Mouse (Mus musculus) kidney, postnatal 14 days (tissue): ENCODE measurements around the gene Idua.
"Not testable (repeated sequence)": the region's sequence is repeated elsewhere in the genome, so short reads cannot be mapped to it uniquely, and the experiment has no call there.

Experiments used
- DNase-seq: peaks from one replicate; pipeline ENCODE4 v3.0.0; 2022; ENCODE audit warnings: mixed read lengths

The Idua gene

DNA sequence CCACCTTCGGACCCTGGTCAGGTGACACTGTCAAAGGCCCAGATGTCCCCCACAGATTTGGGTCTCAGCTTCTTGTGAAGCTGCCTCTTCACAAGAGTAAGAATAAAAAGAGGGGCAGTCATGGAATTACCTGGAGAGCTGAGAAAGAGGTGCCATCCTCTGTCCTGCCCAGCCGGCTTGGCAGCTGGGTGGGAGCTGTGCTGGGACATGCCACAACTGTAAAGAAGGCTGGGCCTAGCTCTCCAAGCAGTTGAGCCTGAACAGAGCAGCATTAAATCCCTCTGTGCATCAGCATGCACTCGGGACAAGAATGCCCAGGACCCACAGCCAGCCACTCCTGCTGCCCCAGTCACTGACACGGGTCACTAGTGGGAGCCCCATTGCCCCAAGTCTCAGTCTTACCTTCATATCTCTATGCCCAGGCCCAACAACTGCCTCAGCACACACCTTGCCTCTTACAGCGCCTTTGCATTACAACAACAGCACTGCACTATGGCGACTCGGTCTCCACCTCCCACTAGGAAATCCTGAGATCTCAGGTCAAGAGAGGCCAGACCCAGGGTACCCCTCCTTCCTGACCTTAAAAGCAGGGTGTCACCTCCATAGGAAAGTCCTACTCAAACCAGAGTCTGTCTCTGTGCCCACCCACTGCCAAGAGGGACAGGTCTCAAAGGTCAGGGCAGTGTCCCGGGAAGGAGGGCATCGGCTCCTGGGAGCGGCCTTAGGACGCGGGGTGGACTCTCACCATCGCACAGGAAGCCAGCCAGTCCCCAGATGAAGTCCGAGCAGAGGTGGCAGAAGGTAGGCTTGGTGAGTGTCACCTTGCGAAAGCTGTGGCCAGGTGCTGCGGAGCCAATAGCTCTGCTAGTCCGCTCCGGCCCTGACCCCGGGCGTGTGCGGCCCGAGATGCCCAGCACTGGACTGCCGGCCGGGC lies at the start of gene Idua:
TSS of gene Idua (plus strand) at position 634 of the 934 bp plus-strand sequence.
- no peak for DNase-seq

DNA sequence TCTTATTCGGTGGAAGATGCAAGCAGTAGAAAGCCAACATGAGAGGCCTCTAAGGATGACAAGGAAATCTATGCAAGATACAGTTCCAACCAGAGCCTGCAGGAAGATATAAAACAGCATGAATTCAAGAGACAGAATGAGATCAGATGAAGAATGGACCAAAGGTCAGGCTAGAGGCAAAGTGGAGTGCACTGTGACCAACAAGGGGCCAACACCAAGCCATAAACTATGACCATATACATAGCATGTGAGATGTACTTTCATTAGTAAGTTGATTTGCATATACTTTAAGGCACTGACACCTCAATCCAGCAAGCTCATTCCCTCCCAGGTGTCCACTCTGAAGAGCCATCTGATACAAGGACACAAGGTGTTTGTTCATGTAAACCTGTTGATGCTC lies 49.7 kb upstream of the Idua start:
- DNase-seq: no peak

DNA sequence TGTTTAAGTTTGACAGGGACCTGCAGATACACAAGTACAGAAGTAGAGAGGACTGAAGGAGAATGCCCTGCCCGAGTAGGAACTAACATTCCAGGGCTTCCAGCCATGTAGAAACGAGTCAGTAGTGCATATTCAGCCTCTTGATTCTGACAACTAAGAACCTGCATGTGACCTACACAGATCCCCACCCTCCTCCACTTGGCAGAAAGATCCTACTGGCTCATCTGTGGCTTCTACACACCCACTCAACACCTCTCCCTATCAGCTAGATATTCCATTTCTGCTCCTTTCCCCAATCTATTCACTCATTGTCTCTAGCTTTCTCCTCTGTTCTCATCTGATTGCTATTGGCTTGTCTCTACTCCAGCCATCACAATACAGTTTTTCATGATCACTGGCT lies 38.3 kb upstream of the Idua start:
- DNase-seq: no peak

DNA sequence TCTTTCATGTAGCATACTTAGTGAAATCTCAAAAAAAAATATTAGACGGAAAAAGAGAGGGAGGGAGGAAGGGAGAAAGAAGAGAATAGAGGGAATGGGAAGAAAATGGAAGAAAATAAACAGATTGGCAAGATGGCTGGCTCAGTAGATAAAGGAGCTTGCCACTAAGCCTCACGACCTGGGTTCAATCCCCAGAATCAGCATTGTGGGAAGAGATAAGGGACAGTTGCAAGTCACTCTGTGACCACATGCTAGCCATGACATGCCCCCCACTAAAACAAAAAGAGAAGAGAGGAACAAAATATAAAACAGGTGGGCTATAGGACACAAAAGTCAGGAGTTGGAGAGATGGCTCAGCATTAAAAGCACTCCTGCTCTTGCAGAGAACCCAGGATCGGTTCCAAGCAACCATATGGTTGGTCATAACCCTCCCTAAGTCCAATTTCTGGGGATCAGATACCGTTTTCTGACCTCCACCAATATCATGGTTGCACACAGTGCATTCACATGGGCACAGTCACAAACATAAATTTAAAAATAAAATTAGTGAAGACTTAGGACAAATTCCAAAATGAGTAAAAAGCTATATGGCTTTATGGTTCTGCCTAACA lies 34.0 kb upstream of the Idua start:
- DNase-seq: no peak

DNA sequence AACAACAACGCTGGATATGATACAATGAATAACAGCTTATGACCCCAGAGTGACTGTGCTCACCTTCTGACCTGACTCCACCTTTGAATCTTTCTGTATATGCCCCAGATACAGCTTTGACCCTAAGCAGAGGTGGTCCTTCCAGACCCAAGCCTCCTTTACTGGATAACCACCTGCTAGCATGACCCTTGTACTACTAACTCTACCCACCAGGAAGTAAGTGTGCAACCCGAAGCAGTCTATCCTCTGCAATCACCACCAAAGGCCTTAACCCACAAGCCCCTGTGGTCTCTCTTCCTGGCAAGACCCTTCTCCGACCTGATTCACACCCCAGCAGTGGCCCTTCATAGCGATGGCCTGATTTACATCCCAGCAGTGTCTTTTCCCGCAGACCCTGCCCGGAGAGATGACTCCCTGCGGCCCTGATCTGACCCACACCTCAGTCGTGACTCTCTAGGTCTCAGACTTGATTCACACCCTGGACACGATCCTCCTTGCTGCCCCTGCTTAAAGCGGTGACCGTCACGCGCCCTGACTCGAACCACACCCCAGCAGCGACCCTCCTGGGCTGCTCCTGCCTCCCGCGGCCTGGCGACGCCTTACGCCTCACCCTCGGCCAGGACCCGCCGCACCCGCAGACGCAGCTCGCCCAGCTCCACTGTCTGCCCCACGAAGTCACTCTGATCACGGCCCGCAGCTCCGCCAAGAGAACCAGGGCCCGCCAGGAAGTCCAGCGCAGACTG lies 31.1 kb upstream of the Idua start:
- DNase-seq: no peak

DNA sequence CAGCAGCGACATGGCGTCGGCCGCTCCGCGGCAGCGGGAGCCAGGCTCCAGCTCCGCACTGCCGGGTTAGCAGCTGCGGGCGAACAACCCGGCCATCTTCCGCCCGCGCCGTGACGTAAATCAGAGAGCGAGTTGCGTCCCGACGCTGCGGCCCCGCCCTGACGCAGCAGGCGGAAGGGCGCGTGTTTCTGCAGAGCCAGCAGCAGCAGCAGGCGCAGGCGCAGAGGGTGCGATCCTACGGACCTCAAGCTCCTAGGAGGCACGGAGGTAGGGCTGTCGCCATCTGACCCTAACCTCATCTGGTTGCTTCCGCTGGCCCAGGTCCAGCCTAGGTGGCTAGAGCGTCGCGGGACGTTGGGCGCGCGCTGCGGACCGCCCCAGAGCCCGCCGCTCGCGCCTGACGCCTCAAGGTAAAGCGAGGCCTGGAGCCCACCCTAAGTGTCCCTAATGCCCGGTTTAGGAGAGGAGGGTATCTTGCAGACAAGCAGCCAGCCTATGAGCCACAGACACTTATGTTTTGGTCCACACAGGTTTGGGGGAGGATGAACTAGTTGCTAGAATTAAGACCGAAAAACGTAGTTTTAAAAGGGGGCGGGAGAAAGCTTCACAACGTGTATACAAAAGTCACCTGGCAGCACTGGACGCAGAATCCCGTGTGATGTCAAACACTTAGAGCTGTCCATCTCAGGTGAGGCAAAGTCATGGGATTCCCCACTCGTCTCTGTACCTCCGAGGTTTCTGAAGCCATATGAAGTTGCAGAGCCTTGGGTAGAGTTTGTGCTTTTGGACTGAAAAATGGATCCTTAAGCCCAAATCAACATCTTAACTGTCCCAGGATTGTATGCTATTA lies 30.3 kb upstream of the Idua start, which contains the start of the genes Gak and Tmem175:
TSS of gene Gak (minus strand) at position 122 of the 850 bp plus-strand sequence.
TSS of gene Tmem175 (plus strand) at position 137 of the 850 bp plus-strand sequence.
- peak; percentile 96 for DNase-seq

DNA sequence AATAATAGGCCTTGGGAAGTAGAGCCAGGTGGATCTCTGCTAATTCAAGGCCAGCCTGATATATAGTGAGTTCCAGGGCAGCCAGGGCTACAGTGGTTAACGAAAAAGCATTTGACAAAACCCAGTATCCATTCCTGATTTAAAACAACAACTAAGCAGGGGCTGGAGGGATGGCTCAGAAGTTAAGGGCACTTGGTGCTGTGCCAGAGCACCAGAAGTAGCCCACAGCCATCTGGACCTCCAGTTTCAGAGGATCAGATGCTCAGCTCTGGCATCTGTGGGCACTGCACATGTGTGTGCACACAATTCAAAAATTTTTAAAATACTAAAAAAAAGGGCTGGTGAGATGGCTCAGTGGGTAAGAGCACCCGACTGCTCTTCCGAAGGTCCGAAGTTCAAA lies 26.5 kb upstream of the Idua start:
- no peak for DNase-seq

DNA sequence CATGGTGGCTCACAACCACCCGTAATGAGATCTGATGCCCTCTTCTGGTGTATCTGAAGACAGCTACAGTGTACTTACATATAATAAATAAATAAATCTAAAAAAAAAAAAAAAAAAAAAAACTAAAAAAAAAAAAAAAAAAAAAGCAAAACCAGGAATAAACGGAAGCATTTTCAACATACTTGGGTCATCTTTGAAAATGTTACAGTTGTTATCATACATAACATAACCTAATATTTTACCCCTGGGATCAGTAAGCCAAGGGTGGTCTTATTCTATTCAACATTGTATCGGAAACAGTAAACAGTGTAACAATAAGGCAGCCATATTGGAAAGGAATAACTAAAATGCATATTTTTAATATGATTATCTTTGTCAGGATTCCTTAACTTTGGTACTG lies 26.0 kb upstream of the Idua start:
- DNase-seq: not testable (repeated sequence)

DNA sequence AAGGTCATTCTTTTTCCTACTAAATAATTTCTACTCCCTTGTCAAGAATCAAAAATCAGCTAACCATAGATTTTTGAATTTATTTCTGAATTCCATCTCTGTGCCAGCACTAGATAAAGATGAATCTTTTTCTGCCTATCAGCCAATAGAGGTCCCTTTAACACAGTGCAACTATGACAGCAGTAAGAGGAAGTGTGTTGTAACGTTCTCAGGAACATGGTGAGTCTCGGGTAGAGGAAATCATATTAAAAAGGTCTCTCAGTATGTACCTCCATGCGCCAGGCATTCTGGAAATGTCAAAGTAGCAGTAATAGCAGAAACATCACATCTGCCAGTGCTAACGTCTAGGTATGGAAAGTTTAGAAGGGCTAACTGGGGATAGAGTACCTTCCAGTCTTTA lies 24.0 kb upstream of the Idua start:
- no peak for DNase-seq

DNA sequence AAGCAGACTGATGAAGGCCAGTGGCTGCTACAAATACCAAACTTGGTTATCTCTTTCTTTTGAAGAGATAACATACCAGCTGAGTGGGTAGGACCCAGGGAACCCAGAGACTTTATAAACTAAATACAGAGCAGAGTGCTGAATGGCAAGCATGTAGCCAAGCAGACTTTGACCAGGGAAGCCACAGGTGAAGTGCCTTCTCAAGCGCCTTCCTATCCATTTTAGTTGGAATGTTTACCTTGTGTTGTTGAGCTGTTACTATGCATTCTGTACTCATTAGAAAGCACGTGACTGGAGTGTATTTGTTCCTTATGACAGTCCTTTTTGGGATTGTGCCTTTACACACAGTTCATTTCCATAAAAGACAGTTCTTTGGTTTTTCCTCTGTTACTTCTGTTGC lies 16.5 kb upstream of the Idua start:
- DNase-seq: no peak

DNA sequence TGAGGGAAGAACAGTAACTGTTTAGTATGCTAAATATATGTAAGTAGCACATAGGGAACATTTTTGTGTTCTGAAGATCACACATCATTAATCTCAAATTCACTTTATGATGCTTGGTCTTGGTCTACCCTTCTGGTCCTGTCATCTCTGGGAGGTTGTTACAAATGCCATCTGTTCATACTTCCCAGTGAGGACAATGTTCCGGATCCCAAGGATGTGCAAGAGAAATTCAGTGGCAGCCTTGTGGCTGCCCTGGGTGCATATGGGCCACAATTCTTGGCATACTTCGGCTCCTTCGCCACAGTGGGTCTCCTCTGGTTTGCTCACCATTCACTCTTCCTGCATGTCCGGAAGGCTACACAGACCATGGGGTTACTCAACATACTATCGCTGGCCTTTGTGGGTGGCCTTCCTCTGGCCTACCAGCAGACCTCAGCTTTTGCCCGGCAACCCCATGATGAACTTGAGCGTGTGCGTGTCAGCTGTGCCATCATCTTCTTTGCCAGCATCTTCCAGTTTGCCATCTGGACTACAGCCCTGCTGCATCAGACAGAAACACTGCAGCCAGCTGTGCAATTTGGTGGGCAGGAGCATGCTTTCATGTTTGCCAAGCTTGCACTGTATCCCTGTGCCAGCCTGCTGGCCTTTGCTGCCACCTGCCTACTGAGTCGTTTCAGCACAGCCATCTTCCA lies 14.3 kb upstream of the Idua start:
- no peak for DNase-seq

DNA sequence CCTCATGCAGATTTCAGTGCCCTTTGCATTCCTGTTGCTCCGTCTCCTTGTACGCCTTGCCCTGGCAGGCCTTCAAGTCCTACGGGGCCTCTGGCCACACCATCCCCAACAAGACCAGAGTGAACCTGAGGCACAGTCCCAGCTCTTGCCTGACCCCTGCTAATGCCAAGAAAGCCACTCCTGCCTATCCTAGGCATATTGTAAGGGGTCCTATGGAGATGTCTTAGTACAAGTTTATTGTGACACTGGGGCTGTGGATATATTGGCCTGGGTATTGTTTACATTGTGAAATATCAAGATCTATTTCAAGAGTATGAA lies 13.8 kb upstream of the Idua start:
- peak; percentile 37 for DNase-seq

DNA sequence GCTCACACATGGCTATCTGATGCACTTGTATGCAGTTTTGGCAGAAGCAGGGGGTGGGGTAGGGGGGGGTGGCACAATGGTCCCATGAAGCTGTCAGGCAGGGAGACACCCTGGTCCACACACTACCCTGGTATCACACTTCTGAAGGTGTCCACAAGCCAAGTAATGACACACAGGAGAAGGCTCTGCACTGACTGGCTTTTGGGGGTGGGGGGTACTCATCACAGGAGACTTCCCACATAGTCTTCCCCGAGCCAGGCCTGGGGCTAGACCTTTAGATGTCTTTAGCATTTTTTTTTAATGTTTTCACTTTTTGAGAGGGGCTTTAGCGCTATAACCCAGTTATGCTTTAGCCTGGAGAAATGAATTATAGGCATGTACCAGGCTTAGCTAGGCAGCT lies 12.8 kb upstream of the Idua start:
- DNase-seq: no peak

DNA sequence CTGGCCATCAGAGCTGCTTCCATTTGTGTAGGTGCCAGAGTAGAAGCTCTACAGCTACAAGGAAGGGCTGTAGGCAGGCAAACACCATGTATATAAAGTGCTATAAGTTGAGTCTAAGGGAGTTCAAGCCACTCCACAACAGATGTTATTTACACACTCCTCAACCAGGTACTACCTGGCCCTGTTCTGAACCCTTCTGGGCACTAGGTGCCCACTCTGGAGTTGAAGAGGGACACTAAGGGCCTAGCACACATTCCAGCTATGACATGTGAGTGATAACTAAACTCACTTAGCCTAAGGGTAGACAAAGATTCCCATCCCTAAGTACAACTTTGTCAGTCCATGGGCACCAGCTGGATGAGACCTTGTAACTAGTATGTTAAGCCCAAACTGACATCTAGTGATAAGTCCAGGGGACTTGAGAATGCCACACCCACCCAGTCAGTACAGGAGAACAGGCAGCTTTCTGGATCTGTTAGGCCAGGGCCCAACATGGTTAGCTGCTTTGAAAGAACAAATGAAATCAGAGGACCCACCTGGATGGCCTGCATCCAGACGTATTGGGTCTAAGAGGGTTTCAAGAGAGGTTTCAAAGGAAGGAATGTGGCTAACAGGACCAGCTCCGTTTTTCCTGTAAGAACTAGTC lies 12.2 kb upstream of the Idua start:
- DNase-seq: no peak

DNA sequence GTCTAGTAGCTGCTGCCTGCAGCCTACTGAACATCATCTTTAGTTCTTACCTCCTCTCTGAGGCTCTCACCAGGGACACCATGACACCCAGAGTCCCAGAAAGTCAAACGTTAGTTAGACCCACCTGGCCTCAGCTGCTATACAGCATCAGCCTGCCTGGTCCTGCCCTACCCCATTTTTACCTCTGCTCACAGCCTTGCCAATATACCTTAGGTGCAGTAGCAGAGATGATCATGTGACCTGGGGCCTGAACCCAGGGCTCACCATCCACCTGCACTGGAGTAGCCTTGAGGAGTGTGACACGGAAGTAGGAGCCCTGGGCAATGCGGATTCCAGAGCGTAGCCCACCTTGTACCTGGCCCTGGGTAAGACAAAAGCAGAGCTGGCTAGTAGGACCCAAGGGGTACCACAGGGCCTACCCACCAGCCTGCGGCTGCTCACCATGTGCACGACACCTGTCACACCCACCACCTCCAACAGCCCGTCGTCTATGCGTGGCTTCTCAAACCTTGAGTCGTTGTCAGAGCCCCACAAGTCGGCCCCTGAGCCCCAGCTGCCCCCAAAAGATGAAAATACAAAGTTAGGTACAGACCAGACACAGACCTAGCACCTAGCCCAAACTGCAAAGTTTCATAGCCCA lies 11.1 kb upstream of the Idua start:
- no peak for DNase-seq

DNA sequence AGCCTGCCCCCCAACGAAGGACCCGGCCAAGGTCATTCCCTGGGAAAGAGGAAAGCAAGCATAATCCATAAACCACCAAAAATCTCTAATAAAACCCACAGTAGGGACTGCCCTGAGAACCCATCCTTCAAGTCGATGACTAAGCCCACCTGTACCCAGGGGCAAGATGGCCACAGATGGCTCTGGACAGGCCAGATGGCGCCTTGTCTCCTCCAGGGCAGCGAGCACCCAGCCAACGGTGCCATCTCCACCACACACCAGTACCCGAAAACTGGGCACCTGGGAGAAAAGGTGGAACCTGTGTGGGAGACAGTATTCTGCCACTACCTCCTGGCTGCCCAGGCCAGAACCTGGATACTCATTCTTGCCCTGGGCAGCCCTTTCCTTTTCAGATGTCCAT lies 9.8 kb upstream of the Idua start:
- DNase-seq: no peak

DNA sequence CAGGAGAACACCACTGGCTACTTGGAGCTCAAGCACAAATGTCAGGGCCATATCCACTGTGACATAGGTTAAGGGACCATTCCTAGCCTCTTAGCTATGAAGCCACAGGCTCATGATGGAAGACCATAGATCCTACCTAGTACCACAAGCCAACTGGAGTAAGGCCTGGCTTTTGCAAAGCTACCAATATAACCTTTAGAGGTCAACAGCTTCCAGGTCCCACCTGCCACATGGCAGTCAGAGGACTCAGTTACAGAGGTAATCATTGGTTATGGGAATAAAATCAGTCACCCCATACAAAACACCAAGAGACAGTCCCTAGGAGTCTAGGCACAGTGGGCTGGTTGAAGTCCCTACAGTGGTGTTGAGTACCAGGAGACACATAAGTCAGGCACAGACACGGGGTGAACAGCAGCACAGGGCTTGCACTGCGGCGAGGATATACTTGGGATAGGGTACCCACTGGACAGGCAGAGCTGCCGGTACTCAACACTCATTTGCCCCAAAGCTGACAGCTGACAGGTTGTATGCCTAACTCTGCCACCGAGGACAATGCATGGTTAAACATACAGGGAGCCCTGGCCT lies 8.9 kb upstream of the Idua start:
- no peak for DNase-seq

DNA sequence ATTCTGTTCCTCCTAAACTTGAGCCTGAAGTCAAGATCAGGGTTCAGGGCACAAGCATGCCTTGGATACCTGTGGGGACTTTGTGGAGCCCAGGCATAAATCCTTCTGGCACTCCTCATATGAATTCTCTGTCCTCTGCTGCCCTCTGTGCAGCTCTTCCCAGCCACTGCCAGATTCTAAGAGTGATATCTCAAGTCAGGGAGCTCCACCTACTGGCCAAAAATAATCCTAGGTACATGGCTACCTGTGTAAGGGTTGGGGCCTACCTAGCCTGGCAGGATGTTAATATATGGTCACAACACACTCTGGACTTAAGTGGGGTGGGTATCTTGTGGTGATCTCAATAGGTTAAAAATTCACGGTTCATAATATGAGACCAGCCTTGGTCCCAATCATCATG lies 8.3 kb upstream of the Idua start:
- DNase-seq: peak; percentile 81

DNA sequence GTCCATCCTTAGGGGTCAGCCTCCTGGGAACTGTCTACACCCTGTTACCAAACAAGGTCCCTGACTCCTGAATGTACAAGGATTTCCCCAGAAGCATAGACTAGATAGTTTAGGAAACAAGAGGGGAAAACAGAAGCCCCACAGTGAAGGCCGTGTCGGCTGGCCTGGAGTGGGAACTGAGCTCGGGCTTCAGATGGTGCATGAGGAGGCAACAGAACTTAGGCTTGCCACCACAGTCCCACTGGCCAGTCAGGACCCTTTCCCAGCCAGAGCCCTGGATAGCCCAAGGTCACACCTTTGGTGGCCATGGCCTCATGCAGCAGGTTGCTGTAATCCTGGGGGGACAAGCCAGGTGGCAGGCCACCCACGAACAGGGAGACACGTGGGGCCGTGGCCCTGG lies 6.8 kb upstream of the Idua start:
- no peak for DNase-seq

DNA sequence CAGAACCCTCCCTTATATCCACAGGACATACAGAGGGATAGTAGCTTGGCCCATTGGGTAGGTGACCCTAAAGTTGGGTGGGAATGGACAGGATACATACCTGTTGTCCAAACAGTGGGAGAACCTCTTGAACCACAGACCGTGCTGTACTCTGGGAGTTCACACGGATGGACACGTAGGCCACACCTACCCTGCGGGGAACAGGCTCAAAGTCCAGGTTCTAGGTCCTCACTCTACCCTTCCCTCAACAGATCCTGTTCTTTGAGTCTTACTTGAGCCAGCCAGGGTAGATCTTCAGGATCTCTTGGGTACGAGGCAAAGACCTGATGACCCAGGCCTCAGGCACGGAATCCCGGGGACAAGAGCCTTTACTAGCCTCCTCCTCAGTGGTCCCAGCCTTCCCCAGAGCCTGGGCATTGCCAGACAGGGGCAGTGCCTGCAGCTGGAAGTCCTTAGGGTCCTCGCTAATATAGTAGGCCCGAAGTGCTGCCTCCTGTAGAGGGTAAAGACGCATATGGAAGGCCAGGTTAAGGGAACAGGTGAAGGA lies 5.6 kb upstream of the Idua start:
- DNase-seq: no peak
